Mouse (Mus musculus): Measurements from ENCODE around the gene Dhh. TPM values are rescaled to one million over a fixed set of nuclear protein-coding genes. Genes with fewer than 3 reads are reported as not detected.

The Dhh gene
- polyA plus RNA-seq, 1 experiment from 2014 or later: 1.7 TPM

- H3K9ac ChIP-seq: no peak overlapping the region
- no peak overlapping the region for H3K4me3 ChIP-seq (replicated peaks)
- peaks cover 99% of the 10 kb centered on the region for H3K36me3 ChIP-seq
- no peaks in the 10 kb centered on the region for H3K27me3 ChIP-seq
- ATAC-seq (ENCODE audit: insufficient number of reproducible peaks, low FRiP score, low TSS enrichment, low read depth): no peak
- no peak overlapping the region for H3K4me2 ChIP-seq (replicated peaks)
- peaks cover under 1% of the 10 kb centered on the region; the same call in 1 of the 2 replicates for H3K4me1 ChIP-seq
- 83% methylated on average over 21 of the region's 21 CpGs for WGBS
- H3K9me3 ChIP-seq (replicated peaks): no peaks in the 10 kb centered on the region
- no peak overlapping the region for H3K27ac ChIP-seq (replicated peaks)
Observed at GRCm38 (mm10) chr15:98861701-98862410, 36.5 kb downstream of the Dhh start.

GRCm38 (mm10) chr15:98860921-98861320 lies 37.4 kb downstream of the Dhh start:
- no peak overlapping the region for H3K4me3 ChIP-seq (replicated peaks)
- H3K27me3 ChIP-seq: no peaks in the 10 kb centered on the region
- ATAC-seq (ENCODE audit: insufficient number of reproducible peaks, low FRiP score, low TSS enrichment, low read depth): no peak
- no peak overlapping the region for H3K4me2 ChIP-seq (replicated peaks)
- 94% methylated on average over 18 of the region's 18 CpGs for WGBS
- H3K27ac ChIP-seq (replicated peaks): no peak overlapping the region
- no peak overlapping the region for H3K9ac ChIP-seq
- H3K4me1 ChIP-seq: no peaks in the 10 kb centered on the region
- no peaks in the 10 kb centered on the region for H3K9me3 ChIP-seq (replicated peaks)
- peaks cover 99% of the 10 kb centered on the region for H3K36me3 ChIP-seq

GRCm38 (mm10) chr15:98859319-98860043 lies 38.9 kb downstream of the Dhh start:
- WGBS: 87% methylated on average over 9 of the region's 9 CpGs
- no peak for ATAC-seq (ENCODE audit: insufficient number of reproducible peaks, low FRiP score, low TSS enrichment, low read depth)
- no peaks in the 10 kb centered on the region for H3K4me1 ChIP-seq
- no peaks in the 10 kb centered on the region for H3K9me3 ChIP-seq (replicated peaks)
- H3K9ac ChIP-seq: no peak overlapping the region
- H3K36me3 ChIP-seq: peaks cover 99% of the 10 kb centered on the region
- H3K27ac ChIP-seq (replicated peaks): no peak overlapping the region
- no peaks in the 10 kb centered on the region for H3K27me3 ChIP-seq
- H3K4me2 ChIP-seq (replicated peaks): no peak overlapping the region
- H3K4me3 ChIP-seq (replicated peaks): no peak overlapping the region

- WGBS: 94% methylated on average over 16 of the region's 16 CpGs
Observed at GRCm38 (mm10) chr15:98854214-98854613, 44.1 kb downstream of the Dhh start.

GRCm38 (mm10) chr15:98853161-98853937 lies 45.0 kb downstream of the Dhh start:
- Histone ChIP-seq H3K4me3 (replicated peaks) (no peak overlapping the region), H3K9ac (no peak overlapping the region), H3K4me2 (replicated peaks) (no peak overlapping the region), H3K36me3 (peaks cover 100% of the 10 kb centered on the region), H3K4me1 (no peaks in the 10 kb centered on the region), H3K27ac (replicated peaks) (no peak overlapping the region), H3K27me3 (no peaks in the 10 kb centered on the region), H3K9me3 (replicated peaks) (no peaks in the 10 kb centered on the region)
- 92% methylated on average over 28 of the region's 28 CpGs for WGBS
- no peak for ATAC-seq (ENCODE audit: insufficient number of reproducible peaks, low FRiP score, low TSS enrichment, low read depth)

More at GRCm38 (mm10) chr15:98854214-98854613, 44.1 kb downstream of the Dhh start:
- no peaks in the 10 kb centered on the region for H3K27me3 ChIP-seq
- no peak overlapping the region for H3K4me3 ChIP-seq (replicated peaks)
- H3K9me3 ChIP-seq (replicated peaks): no peaks in the 10 kb centered on the region
- H3K27ac ChIP-seq (replicated peaks): no peak overlapping the region
- H3K36me3 ChIP-seq: peaks cover 99% of the 10 kb centered on the region
- no peak for ATAC-seq (ENCODE audit: insufficient number of reproducible peaks, low FRiP score, low TSS enrichment, low read depth)
- no peak overlapping the region; the same call in 1 of the 2 replicates for H3K9ac ChIP-seq
- no peak overlapping the region for H3K4me2 ChIP-seq (replicated peaks)
- no peaks in the 10 kb centered on the region for H3K4me1 ChIP-seq

- 84% methylated on average over 9 of the region's 9 CpGs for WGBS
- Histone ChIP-seq H3K36me3 (peaks cover 100% of the 10 kb centered on the region), H3K27me3 (no peaks in the 10 kb centered on the region), H3K27ac (replicated peaks) (no peak overlapping the region), H3K4me2 (replicated peaks) (no peak overlapping the region), H3K9ac (no peak overlapping the region), H3K4me1 (no peaks in the 10 kb centered on the region), H3K4me3 (replicated peaks) (no peak overlapping the region), H3K9me3 (replicated peaks) (no peaks in the 10 kb centered on the region)
- ATAC-seq (ENCODE audit: insufficient number of reproducible peaks, low FRiP score, low TSS enrichment, low read depth): no peak
Observed at GRCm38 (mm10) chr15:98852733-98853132, 45.6 kb downstream of the Dhh start.

- H3K36me3 ChIP-seq: peaks cover 100% of the 10 kb centered on the region
- 96% methylated on average over 9 of the region's 9 CpGs for WGBS
Observed at GRCm38 (mm10) chr15:98852071-98852470, 46.3 kb downstream of the Dhh start.

GRCm38 (mm10) chr15:98851229-98851818 lies 47.0 kb downstream of the Dhh start:
- 86% methylated on average over 21 of the region's 21 CpGs for WGBS
- H3K9ac ChIP-seq: no peak overlapping the region
- no peak overlapping the region for H3K4me3 ChIP-seq (replicated peaks)

More at GRCm38 (mm10) chr15:98852071-98852470, 46.3 kb downstream of the Dhh start:
- no peaks in the 10 kb centered on the region for H3K4me1 ChIP-seq
- no peaks in the 10 kb centered on the region for H3K9me3 ChIP-seq (replicated peaks)
- no peak overlapping the region for H3K9ac ChIP-seq
- ATAC-seq (ENCODE audit: insufficient number of reproducible peaks, low FRiP score, low TSS enrichment, low read depth): no peak
- no peak overlapping the region for H3K27ac ChIP-seq (replicated peaks)
- no peak overlapping the region for H3K4me2 ChIP-seq (replicated peaks)
- H3K27me3 ChIP-seq: no peaks in the 10 kb centered on the region
- no peak overlapping the region for H3K4me3 ChIP-seq (replicated peaks)

GRCm38 (mm10) chr15:98850668-98851067 lies 47.7 kb downstream of the Dhh start:
- Histone ChIP-seq H3K9me3 (replicated peaks) (no peaks in the 10 kb centered on the region), H3K9ac (no peak overlapping the region), H3K4me1 (no peaks in the 10 kb centered on the region), H3K27me3 (no peaks in the 10 kb centered on the region), H3K36me3 (peaks cover 100% of the 10 kb centered on the region), H3K27ac (replicated peaks) (no peak overlapping the region), H3K4me2 (replicated peaks) (no peak overlapping the region), H3K4me3 (replicated peaks) (no peak overlapping the region)
- no peak for ATAC-seq (ENCODE audit: insufficient number of reproducible peaks, low FRiP score, low TSS enrichment, low read depth)
- WGBS: 88% methylated on average over 14 of the region's 14 CpGs

More at GRCm38 (mm10) chr15:98851229-98851818, 47.0 kb downstream of the Dhh start:
- Histone ChIP-seq H3K9me3 (replicated peaks) (no peaks in the 10 kb centered on the region), H3K27ac (replicated peaks) (no peak overlapping the region), H3K36me3 (peaks cover 100% of the 10 kb centered on the region), H3K27me3 (no peaks in the 10 kb centered on the region), H3K4me1 (no peaks in the 10 kb centered on the region), H3K4me2 (replicated peaks) (no peak overlapping the region)
- no peak for ATAC-seq (ENCODE audit: insufficient number of reproducible peaks, low FRiP score, low TSS enrichment, low read depth)

- H3K9me3 ChIP-seq (replicated peaks): no peaks in the 10 kb centered on the region
- no peak overlapping the region for H3K4me2 ChIP-seq (replicated peaks)
- H3K9ac ChIP-seq: no peak overlapping the region
- H3K36me3 ChIP-seq: peaks cover 100% of the 10 kb centered on the region
- H3K4me1 ChIP-seq: no peaks in the 10 kb centered on the region
- H3K4me3 ChIP-seq (replicated peaks): no peak overlapping the region
- no peak overlapping the region for H3K27ac ChIP-seq (replicated peaks)
- no peak for ATAC-seq (ENCODE audit: insufficient number of reproducible peaks, low FRiP score, low TSS enrichment, low read depth)
- 86% methylated on average over 16 of the region's 16 CpGs for WGBS
- H3K27me3 ChIP-seq: no peaks in the 10 kb centered on the region
Observed at GRCm38 (mm10) chr15:98849956-98850600, 48.3 kb downstream of the Dhh start.
